Mouse (Mus musculus): ENCODE measurements at regions not wholly inside any gene's neighbourhood (a gene's known extent, or its start where the extent isn't known, plus 50 kb on each side); places are given as distances from the start of the nearest gene placed in this dataset.

DNA sequence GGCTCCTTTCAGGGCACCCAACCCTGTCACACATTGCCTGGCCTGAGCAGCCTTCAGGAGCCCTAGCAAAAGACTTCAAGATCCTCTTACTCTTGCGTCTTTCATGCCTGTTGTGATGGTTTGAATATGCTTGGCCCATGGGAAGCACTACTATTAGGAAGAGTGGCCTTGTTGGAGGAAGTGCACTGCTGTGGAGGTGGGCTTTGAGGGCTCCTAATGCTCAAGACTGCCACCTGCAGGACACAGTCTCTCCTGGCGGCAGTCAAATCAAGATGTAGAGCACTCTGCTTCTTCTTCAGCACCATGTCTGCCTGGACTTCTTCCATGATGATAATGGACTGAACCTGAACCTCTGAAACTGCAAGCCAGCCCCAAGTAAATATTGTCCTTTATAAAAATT lies 73.0 kb downstream of the Tsen15 start:
- Histone ChIP-seq H3K4me3 (no peak overlapping the region), H3K27ac (replicated peaks) (no peak overlapping the region), H3K4me1 (no peaks in the 10 kb centered on the region), H3K27me3 (replicated peaks; ENCODE audit: low read depth, poor library complexity, severe bottlenecking) (no peaks in the 10 kb centered on the region), H3K9me3 (no peaks in the 10 kb centered on the region), H3K36me3 (replicated peaks) (no peaks in the 10 kb centered on the region)
- WGBS: 70% methylated on average over 2 of the region's 2 CpGs
- DNase-seq (ENCODE audit: low spot score): peak; percentile 22

DNA sequence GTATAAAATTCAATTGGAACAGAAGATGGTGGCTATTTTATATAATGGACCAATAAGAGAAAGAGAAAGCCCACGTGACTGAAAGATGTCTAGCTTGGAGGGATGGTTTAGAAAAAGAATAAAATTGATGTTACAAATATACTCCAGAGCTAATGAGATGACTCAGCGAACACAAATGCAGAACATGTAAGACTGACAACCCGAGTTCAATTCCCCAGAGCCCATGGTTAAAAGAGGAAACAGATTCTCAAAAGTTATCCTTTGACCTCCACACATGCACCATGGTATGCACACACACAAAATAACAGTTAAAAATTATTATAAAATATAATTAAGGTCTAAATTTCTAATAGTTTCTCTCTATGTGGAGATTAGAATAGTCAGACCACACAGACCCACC lies 81.0 kb downstream of the Tsen15 start:
- no peak overlapping the region for H3K27ac ChIP-seq (replicated peaks)
- no peaks in the 10 kb centered on the region for H3K27me3 ChIP-seq (replicated peaks; ENCODE audit: low read depth, poor library complexity, severe bottlenecking)
- H3K9me3 ChIP-seq: no peaks in the 10 kb centered on the region
- no peak for DNase-seq (ENCODE audit: low spot score)
- no peaks in the 10 kb centered on the region for H3K4me1 ChIP-seq
- WGBS: 85% methylated on average over 3 of the region's 3 CpGs
- H3K4me3 ChIP-seq: no peak overlapping the region
- no peaks in the 10 kb centered on the region for H3K36me3 ChIP-seq (replicated peaks)

DNA sequence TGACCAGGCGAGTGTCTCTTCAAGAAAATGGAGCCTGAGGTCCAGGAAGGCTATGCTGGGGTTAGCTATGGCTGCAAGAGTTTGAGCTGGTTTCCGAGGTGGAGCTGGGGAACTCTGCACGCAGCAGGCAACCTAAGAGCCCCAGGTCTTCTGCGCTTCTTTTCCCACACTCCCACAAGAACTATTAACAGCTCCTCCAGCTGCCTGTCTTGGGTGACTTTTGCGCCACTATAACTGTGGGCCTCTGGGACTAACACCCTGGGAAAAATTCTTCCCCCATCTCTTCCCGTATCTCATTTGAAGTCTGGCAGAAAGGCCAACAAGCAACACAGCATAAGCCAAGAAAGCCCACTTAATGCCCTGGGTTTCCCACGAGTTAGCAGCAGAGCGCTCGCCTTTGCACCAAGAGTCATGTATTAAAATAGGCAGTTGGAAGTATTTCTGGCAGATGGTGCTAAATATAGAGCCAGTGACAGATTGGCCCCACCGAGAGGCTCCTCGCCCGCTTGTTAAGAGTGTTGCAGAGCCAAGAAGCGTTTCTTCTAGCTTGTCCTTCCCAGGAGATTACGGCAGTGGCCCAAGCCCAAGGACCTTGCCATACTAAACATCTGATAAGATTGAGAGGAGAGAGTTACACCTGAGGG lies 81.9 kb downstream of the Tsen15 start:
- 91% methylated on average over 14 of the region's 14 CpGs for whole genome bisulfite sequencing
- no peak overlapping the region for H3K27ac ChIP-seq (replicated peaks)
- H3K9me3 ChIP-seq: no peaks in the 10 kb centered on the region
- no peaks in the 10 kb centered on the region for H3K27me3 ChIP-seq (replicated peaks; ENCODE audit: low read depth, poor library complexity, severe bottlenecking)
- no peak for DNase-seq (ENCODE audit: low spot score)
- no peak overlapping the region for H3K4me3 ChIP-seq
- no peaks in the 10 kb centered on the region for H3K36me3 ChIP-seq (replicated peaks)
- no peaks in the 10 kb centered on the region for H3K4me1 ChIP-seq

DNA sequence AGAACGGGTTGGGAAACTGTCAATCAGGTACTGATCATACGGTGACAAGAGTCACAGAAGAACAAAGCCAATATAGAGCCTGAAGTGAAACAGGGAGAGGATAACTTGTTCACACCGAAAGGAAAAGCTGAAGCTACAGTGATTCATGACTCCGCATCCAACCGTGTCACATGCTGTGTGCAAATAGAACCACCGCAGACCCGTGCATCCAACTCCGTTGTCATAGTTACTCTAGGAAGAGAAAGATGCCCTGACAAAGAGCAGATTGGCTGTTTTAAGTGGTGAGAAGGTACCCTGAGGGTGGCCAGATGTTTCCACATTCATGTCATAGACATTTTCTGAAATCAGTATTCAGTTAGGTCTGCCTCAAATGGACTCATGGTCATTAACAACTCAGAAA lies 85.1 kb downstream of the Tsen15 start:
- WGBS: 86% methylated on average over 8 of the region's 8 CpGs
- no peak overlapping the region for H3K4me3 ChIP-seq
- peaks cover 2% of the 10 kb centered on the region; the same call in 1 of the 2 replicates for H3K9me3 ChIP-seq
- no peaks in the 10 kb centered on the region for H3K4me1 ChIP-seq
- H3K27ac ChIP-seq (replicated peaks): no peak overlapping the region
- no peaks in the 10 kb centered on the region for H3K36me3 ChIP-seq (replicated peaks)
- no peaks in the 10 kb centered on the region for H3K27me3 ChIP-seq (replicated peaks; ENCODE audit: low read depth, poor library complexity, severe bottlenecking)
- DNase-seq (ENCODE audit: low spot score): no peak

DNA sequence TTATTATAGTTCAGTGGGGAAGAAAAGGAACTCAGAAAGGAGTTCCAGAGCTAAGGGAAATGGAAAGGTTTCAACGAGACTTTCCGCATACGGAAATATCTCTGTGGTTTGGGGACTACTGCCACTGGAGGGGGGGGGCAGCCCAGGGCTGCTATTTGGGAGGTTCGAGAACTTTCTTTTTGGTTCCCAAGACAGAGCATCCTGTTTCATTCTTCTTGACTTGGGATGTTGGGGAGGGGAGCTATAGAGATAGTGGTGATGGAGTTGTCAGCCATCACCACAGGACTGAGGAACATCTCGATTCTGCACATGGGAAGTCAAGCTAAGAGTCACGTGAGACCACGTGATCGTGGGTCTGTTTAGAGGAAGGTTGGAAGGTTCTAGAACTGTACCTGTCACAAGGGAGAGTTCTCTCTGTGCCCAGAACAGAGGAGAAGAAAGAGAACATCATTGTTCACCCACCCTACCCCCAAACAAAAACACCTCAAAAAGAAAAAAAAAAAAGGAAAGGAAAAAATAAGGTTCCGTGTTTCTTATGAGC lies 94.2 kb downstream of the Tsen15 start:
- Histone ChIP-seq H3K36me3 (replicated peaks) (no peaks in the 10 kb centered on the region), H3K27ac (replicated peaks) (no peak overlapping the region), H3K4me3 (no peak overlapping the region), H3K27me3 (replicated peaks; ENCODE audit: low read depth, poor library complexity, severe bottlenecking) (no peaks in the 10 kb centered on the region), H3K4me1 (peaks cover 3% of the 10 kb centered on the region; the same call in 1 of the 2 replicates), H3K9me3 (no peaks in the 10 kb centered on the region)
- no peak for DNase-seq (ENCODE audit: low spot score)
- 87% methylated on average over 9 of the region's 9 CpGs for WGBS

DNA sequence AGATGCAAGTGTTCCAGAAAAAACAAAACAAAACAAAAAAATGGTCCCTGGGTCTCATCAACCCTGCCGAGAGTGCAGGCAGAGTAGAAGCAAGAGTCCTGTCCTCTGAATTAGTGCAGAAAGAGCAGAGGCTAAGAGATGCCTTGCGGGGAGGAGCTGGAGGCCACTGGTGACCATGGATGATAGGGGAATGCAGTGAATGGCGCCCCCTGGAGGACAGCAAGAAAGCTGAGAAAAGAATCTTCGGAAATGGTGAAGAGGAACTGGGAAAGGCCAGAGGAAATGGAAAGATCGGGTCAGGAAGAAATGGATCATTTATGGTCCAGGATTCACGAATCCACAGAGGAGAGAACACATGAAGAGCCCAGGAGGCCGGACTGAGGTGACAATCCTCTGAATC lies 95.7 kb downstream of the Tsen15 start:
- Histone ChIP-seq H3K36me3 (replicated peaks) (no peaks in the 10 kb centered on the region), H3K9me3 (no peaks in the 10 kb centered on the region), H3K4me3 (no peak overlapping the region), H3K4me1 (peaks cover 5% of the 10 kb centered on the region), H3K27me3 (replicated peaks; ENCODE audit: low read depth, poor library complexity, severe bottlenecking) (no peaks in the 10 kb centered on the region), H3K27ac (replicated peaks) (no peak overlapping the region)
- DNase-seq (ENCODE audit: low spot score): peak; percentile 73
- WGBS: 42% methylated on average over 7 of the region's 7 CpGs

DNA sequence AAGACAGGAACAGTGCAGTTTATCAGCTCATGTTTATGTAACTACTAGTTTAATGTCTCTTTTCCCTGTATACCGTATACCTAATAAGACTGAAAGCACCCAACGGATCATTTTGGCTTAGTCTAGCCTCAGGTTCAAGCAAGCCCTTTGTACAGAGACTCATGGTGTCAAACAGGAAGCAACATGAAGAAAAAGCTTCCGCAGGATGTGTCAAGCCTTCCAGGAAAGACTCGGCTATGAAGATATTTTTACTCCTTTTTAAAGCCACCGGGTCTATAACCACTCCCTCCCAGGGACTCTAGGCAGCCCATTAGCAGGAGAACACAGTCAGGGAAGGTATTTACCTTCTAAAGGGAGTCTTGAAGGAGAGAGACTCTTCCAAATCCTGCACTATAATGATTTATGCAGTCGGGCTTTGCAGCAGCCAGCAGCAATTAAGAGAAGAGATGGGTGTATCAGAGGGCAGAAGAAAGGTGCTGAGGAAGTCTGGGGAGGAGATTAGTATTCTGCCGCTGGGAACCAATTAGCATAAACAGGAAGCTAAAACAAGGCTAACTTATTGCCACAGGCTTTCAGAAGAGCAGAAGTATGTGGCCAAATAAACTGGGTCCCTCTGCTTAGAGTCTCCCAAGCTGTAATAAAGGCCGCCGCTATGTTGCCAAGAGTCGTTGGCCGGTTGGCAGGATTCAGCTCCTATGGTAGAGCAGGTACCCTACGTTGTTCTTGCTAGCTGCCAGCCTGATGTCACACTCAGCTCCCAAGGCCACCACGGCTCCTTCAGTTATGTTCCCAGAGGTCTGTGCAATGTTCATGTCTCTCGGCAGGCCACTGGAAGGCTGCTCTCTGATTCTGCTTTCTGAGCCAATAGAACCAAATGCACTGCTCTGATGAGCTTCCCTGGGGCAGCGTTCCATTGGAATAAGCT lies 98.7 kb downstream of the Tsen15 start:
- 78% methylated on average over 15 of the region's 15 CpGs for WGBS
- Histone ChIP-seq H3K27me3 (replicated peaks; ENCODE audit: low read depth, poor library complexity, severe bottlenecking) (no peaks in the 10 kb centered on the region), H3K27ac (replicated peaks) (no peak overlapping the region), H3K4me1 (peaks cover 14% of the 10 kb centered on the region), H3K36me3 (replicated peaks) (no peaks in the 10 kb centered on the region), H3K9me3 (no peaks in the 10 kb centered on the region), H3K4me3 (no peak overlapping the region)
- DNase-seq (ENCODE audit: low spot score): no peak

DNA sequence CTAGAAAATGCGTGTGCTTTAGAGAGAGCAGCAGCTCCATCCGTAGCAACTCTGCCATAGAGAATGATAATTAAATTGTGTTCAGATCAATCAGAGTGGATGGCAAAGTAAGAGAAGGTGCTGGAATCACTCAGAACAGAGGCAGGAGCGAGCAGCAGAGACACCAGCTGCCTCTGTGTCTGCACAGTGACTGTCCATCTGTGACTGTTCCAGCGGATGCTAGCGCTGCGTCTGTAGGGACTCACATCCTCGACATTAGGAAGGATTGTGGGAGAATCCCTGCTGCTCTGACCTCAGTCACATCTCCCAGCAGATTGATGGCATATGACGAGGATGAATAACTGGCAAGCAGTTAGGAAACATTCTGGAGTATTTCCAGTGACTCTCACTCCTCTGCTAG lies 99.8 kb downstream of the Tsen15 start:
- Histone ChIP-seq H3K4me1 (peaks cover 14% of the 10 kb centered on the region), H3K9me3 (no peaks in the 10 kb centered on the region), H3K27me3 (replicated peaks; ENCODE audit: low read depth, poor library complexity, severe bottlenecking) (no peaks in the 10 kb centered on the region), H3K27ac (replicated peaks) (no peak overlapping the region), H3K36me3 (replicated peaks) (no peaks in the 10 kb centered on the region), H3K4me3 (no peak overlapping the region)
- no peak for DNase-seq (ENCODE audit: low spot score)
- WGBS: 82% methylated on average over 8 of the region's 8 CpGs

DNA sequence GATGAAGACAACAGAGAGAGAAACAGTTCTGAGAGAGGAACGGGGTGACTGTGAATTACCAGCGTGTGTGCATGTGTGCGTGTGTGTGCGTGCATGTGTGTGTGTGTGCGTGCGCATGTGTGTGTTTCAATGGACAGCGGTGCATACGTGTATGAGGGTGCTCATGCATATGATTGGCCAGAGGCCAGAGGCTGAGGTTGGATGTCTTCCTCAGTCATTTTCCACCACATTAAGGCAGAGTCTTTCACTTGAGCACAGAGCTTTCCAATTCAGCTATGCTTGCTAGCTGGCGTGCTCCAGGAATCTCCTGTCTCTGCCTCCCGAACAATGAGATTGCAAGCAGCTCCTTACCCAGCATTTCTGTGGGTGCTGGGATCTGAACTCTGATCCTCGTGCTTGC lies 104.4 kb downstream of the Tsen15 start:
- Histone ChIP-seq H3K27me3 (replicated peaks; ENCODE audit: low read depth, poor library complexity, severe bottlenecking) (no peaks in the 10 kb centered on the region), H3K9me3 (no peaks in the 10 kb centered on the region), H3K4me1 (peaks cover 11% of the 10 kb centered on the region; the same call in 1 of the 2 replicates), H3K27ac (replicated peaks) (no peak overlapping the region), H3K4me3 (no peak overlapping the region), H3K36me3 (replicated peaks) (no peaks in the 10 kb centered on the region)
- no peak for DNase-seq (ENCODE audit: low spot score)
- 94% methylated on average over 11 of the region's 11 CpGs for WGBS

DNA sequence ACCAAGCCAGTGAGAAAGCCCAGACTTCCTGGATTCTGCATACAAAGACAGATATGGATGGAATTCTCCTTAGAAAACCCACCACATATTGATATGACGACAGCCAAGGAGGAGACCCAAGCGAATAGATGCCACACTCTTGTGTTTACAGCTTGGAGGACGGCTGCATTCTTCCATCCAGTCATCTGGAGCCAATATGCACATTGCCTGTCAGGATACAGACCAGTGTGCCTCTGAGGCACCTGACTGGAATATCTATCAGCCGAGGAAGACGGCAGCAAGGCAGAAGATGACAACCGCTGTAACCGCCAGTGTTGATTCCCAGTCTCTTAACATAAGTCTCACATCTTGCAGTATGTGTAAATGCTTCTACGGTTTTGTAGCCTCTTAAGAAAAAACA lies 105.3 kb downstream of the Tsen15 start:
- H3K9me3 ChIP-seq: no peaks in the 10 kb centered on the region
- peaks cover 11% of the 10 kb centered on the region; the same call in 1 of the 2 replicates for H3K4me1 ChIP-seq
- DNase-seq (ENCODE audit: low spot score): no peak
- no peaks in the 10 kb centered on the region for H3K27me3 ChIP-seq (replicated peaks; ENCODE audit: low read depth, poor library complexity, severe bottlenecking)
- no peaks in the 10 kb centered on the region for H3K36me3 ChIP-seq (replicated peaks)
- 88% methylated on average over 8 of the region's 8 CpGs for WGBS
- H3K27ac ChIP-seq (replicated peaks): no peak overlapping the region
- no peak overlapping the region for H3K4me3 ChIP-seq

DNA sequence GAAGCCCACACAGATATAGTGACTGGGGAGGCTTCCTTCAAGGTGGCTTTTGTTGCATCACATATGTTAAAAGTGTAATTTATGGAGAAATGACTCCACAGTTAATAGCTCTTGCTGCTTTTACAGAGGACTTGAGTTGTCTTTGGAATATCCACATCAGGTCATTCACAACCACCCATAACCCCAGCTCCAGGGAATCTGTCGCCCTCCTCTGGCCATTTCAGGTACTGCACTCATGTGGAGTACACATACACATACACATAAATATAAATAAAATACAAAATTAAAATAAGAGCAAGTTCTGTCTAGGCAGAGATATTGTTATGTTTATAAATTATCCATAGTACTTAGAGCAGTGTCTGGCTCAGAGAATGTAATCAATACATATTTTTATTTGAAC lies 106.5 kb downstream of the Tsen15 start:
- Histone ChIP-seq H3K36me3 (replicated peaks) (no peaks in the 10 kb centered on the region), H3K9me3 (no peaks in the 10 kb centered on the region), H3K4me3 (no peak overlapping the region), H3K27ac (replicated peaks) (no peak overlapping the region), H3K4me1 (0 out of 2 replicates have a peak, but pooled peaks cover 3% of the 10 kb centered on the region), H3K27me3 (replicated peaks; ENCODE audit: low read depth, poor library complexity, severe bottlenecking) (no peaks in the 10 kb centered on the region)
- 33% methylated on average over 1 of the region's 1 CpGs for WGBS
- DNase-seq (ENCODE audit: low spot score): peak; percentile 22

DNA sequence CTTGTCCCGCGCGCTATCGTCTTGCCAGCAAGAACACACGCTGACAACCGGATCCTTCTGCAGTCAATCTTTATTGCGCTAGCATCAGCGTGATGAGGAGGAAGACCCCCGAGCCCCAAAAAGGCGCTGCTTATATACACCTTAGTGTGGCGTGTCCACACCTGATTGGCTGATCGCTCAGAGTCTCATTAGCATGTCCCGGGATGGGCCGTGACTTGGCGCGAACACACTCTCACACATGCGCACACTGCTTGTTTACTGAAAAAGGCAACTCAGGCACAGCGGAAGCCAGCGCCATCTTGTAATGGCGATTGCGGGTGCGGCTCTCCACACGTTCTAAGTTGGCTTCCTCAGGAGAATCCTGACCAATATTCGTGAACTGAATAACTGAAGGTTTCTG lies 111.5 kb downstream of the Tsen15 start:
- H3K9me3 ChIP-seq: no peaks in the 10 kb centered on the region
- no peak for DNase-seq (ENCODE audit: low spot score)
- no peak overlapping the region for H3K4me3 ChIP-seq
- H3K27ac ChIP-seq (replicated peaks): no peak overlapping the region
- no peaks in the 10 kb centered on the region for H3K4me1 ChIP-seq
- H3K36me3 ChIP-seq (replicated peaks): no peaks in the 10 kb centered on the region
- no peaks in the 10 kb centered on the region for H3K27me3 ChIP-seq (replicated peaks; ENCODE audit: low read depth, poor library complexity, severe bottlenecking)
- WGBS: 97% methylated on average over 24 of the region's 24 CpGs

DNA sequence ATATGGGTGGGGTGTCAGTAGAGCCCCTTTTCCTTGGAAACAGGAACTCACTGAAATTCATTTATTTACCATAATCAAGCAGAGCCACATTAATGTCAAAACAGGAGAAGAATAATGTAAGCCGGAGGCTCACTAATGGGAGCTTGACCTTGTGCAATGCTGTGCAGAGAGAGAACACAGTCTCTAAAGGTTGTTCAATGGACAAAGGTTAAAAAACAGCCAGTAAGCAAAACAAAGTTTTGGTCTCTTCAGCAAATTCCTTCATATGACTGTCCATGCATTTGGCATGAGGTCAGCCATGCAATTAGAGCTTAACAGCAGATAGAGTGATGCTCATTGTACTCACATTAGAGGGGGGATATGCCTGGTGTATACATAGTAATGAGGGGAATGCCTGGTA lies 113.1 kb downstream of the Tsen15 start:
- DNase-seq (ENCODE audit: low spot score): no peak
- WGBS: 82% methylated on average over 1 of the region's 1 CpGs
- H3K27ac ChIP-seq (replicated peaks): no peak overlapping the region
- H3K4me1 ChIP-seq: no peaks in the 10 kb centered on the region
- no peaks in the 10 kb centered on the region for H3K36me3 ChIP-seq (replicated peaks)
- H3K4me3 ChIP-seq: no peak overlapping the region
- H3K9me3 ChIP-seq: no peaks in the 10 kb centered on the region
- H3K27me3 ChIP-seq (replicated peaks; ENCODE audit: low read depth, poor library complexity, severe bottlenecking): no peaks in the 10 kb centered on the region

All from embryonic facial prominence, embryonic 10.5 days (tissue).